Mouse (Mus musculus) bone marrow, adult 2 months (tissue): ENCODE data around the gene Pip4k2b.

ENCODE experiments used
- CTCF ChIP-seq: fragments of 200-500 bp; IDR thresholded peaks from 2 replicates; pipeline ENCODE4 v1.5.1; 2011; ENCODE audit warnings: low read length, control low read depth; ENCODE audit not compliant: control insufficient read depth, insufficient read depth
- POLR2A ChIP-seq: fragments of 200-500 bp; IDR thresholded peaks from 2 replicates; pipeline ENCODE4 v1.6.1; 2011; ENCODE audit warnings: low read depth, mild to moderate bottlenecking, control low read depth, low read length, borderline replicate concordance; ENCODE audit not compliant: control insufficient read depth

- TF ChIP-seq CTCF (no peak), POLR2A (no peak)
Observed at GRCm38 (mm10) chr11:97701581-97702392, 42.7 kb downstream of the Pip4k2b start.
